Mouse (Mus musculus) frontal cortex, adult 2 months (tissue): ENCODE results near the gene Lzts2. TPM values are rescaled to one million over a fixed set of nuclear protein-coding genes. Genes with fewer than 3 reads are reported as not detected.
"Not testable (repeated sequence)": the region's sequence is repeated elsewhere in the genome, so short reads cannot be mapped to it uniquely, and the experiment has no call there.

Experiments used
- DNase-seq, 2 experiments: peaks; one replicate each; pipeline ENCODE4 v3.0.0; 2022; ENCODE audit warnings: low spot score in 1 of 2; ENCODE audit errors: extremely low spot score in 1 of 2
- polyA plus RNA-seq: library from polyadenylated mRNA; depleted of rRNA; stranded (reverse); fragments of >200 nt; gene quantifications from 2 replicates; pipeline ENCODE4 v1.2.3, GENCODE M21; 2012

The Lzts2 gene
- polyA plus RNA-seq, 1 experiment = 34.7 TPM

DNA sequence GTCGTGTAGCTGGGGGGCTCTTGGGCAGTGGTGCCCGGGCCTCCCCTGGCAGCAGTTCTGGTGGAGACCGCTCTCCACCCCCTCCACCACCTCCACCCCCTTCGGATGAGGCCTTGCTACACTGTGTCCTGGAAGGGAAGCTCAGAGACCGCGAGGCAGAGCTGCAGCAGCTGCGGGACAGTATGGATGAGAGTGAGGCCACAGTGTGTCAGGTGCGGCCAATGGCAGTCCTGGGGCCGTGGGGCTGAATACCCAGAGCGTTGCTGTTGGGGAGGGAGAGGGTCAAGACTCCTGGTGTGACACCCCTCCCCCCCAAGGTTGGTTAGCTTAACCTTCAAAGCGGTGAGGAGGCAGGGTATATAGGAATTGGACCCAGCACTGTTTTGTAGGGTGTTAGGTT, 9.8 kb downstream of the Lzts2 start:
- no peak for DNase-seq

DNA sequence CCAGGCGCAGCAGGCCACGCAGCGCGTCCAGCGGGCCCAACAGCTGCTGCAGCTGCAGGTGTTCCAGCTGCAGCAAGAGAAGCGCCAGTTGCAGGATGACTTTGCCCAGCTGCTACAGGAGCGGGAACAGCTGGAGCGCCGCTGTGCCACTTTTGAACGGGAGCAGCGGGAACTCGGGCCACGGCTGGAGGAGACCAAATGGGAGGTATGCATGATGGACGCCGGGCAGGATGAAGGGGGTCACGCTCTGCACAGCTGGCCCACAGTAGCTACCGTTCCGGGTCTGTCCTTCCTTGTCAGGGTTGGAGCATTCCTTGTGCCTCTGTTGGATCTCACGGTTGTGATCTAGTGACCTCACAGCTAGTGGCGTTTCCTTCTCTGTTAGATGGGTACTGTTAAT, 10.6 kb downstream of the Lzts2 start:
- DNase-seq = no peak

DNA sequence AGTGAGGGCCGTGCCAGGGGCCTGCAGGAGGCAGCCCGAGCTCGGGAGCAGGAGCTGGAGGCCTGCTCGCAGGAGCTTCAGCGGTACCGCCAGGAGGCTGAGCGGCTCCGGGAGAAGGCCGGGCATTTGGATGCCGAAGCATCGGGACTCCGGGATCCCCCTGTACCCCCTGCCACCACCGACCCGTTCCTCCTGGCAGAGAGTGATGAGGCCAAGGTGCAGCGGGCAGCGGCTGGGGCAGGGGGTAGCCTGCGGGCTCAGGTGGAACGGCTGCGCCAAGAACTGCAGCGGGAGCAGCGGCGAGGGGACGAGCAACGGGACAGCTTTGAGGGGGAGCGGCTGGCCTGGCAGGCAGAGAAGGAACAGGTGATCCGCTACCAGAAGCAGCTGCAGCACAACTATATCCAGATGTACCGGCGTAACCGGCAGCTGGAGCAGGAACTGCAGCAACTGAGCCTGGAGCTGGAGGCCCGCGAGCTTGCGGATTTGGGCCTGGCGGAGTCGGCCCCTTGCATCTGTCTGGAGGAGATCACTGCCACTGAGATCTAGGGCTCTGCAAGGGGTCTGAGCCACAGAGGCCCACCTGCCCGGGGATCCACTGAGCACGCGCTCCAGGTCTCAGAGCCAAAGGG, 11.8 kb downstream of the Lzts2 start:
- DNase-seq = no peak

DNA sequence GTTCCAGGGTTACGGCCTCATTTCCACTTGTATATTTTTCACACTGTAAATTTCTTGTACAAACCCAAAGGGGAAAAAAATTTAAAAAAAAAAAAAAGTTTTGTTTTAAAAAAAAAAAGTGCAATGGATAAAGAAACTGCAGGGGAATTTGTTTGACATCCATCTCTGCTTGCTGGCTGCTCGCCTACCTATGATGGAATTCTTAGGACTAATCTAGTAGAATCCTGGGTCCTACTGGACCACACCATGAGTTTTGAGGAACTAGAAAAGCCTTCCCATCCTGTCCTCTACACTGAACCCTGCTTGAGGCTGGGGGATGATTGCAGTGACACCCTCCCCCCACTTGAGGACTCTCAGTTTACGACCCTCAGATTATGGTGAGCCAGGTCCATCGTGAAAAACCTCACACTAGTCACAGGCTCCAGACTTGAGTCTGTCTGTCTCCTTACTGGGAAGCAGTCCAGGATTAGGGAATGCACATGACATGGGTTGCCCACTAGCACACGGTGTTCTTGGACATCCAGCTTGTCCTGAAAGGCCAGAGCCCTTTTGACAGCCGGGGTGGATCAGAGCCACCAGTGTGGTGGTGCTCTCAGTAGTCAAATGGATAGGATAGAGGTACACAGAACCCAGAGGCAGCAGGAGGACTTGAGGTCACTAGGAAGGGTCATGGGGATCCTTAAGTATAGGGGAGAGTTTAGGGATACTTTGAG, 12.9 kb downstream of the Lzts2 start:
- DNase-seq = no peak

DNA sequence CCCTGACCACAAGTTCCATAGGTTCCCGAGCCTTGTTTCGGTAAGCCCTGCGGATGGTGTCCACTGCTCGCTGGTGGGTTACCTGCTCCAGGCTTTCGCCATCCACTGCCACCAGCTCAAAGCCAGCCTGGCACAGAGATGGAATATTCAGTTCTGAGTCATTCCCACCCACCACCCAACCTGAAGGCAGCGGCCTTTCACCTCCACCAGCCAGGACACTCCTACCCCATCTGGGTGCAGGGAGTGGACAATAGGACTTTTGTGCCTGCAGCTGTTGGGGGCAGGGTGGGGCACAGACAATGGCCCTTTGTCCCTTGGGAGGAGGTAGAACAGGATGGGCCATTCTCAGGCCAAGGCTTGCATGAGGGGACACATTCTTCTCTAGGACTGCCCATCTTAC, 13.6 kb downstream of the Lzts2 start:
- no peak for DNase-seq

DNA sequence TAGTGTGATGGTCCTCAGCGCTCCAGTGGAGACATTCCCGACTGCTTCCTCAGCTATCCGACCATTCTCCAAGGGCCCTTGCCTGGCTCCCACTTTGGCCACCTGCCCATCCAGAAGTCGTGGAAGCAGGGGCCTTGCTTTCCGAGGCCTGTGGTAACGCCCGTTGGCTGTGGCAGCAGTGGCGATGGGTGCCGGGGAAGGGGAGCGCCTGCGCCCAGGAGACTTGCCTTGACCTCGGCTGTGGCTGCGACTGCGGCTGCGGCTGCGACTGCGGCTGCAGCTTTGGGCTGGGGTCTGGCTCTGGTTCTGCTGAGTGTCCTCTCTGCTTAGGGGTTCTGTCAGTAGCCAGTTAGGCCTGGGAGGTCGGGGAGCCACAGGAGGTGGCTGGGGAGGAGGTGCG, 14.5 kb downstream of the Lzts2 start:
- DNase-seq = no peak

DNA sequence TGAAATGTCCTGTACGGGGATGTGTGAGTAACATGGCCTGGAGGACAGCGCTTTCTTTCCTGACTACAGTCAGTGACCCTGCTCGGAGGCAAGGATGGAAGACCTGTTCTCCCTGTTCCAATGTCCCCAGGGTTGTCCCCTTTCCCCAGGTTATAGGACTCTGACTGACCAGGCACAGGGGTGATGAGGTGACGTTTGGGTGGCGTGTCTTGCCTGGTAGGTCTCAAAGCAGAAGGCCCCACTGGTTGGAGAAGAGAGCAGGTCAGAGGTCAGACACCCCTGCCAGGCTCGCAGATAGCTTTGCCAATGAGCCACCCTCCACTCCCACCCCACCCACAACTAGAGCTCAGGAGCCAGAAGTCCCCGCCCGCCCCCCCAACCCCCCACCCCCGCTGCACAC, 15.4 kb downstream of the Lzts2 start:
- no peak for DNase-seq

DNA sequence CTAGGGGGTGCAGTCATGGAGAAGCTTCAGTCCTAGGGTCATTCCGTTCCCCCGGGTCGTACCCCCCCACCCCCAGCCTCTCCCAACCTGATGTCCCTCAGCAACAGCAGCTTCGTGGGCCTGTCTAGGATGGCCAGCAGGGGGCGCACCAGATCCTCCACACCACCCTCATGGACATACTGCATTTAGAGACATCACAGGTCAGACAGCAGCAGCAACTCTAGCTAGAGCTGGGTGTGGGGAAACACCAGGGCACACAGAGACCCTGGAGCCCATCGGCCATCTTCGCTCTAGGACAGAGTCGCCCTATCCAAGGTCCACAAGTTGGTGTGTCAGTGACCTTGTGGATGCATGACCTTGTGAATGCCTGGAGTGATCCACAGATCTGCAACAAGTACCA, 15.9 kb downstream of the Lzts2 start:
- peak in 1 of 2 experiments; percentile 71 for DNase-seq

DNA sequence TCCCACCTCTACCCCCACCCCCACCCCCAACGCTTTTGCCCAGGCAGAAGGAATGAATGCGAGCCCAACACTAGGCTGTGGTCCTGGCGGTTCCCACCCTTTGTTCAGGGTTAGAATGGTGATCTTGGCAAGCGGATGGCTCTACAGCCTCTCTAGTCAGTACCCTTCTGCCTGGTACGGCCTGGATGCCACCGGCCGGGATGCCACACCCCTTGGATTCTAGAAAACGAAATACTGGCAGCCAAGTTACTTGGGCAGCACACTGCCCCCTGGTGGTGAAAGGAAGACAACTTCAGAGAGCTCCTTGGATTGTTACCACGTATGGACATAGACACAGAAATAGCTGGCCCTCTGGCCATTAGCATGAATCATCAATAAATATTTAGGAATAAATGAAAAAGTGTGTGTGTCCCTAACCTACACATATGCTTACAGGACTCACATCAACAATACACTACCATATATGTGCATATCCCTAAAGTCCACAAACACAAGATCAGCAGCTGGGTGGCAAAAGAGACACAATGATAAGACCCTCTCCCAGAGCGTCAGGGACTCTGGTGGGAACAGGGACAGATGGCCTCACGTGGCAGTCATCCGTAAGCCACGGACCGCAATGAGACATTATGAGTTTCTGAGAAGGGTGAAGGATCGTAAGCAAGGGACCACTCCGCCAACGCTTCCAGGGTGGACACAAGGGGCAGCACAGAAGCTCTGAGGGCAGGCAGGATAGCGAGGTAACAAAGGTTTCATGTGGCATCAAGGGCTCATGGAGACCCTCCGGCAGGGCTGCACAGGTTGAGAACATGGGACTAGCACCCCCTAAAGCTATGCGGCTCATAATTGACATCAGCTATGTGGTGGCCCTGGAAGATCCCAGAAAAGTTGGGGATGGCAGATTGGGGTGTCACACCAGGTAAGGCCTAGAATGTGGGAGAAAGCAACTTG, 16.8 kb downstream of the Lzts2 start:
- DNase-seq = peak; percentile 79 to 91

DNA sequence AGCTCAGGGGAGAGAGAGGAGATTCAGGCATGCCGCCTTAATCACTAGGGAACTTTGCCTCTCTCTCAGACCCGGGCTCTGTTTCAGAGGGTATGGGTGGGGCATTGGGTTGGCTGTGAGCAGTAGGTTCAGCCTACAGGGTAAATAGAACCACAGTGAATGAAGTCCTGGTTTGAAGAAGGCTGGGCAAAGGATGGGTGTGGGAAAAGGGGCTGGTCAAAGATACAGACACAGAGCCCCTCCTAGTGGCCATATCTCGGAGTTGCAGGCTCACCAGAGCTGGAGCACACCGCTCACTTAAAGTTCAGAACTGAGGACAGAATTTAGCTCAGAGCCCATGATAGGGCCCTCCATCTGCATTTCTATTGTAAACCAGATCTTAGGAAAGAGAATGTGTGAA, 17.6 kb downstream of the Lzts2 start:
- peak in 1 of 2 experiments; percentile 89 for DNase-seq

DNA sequence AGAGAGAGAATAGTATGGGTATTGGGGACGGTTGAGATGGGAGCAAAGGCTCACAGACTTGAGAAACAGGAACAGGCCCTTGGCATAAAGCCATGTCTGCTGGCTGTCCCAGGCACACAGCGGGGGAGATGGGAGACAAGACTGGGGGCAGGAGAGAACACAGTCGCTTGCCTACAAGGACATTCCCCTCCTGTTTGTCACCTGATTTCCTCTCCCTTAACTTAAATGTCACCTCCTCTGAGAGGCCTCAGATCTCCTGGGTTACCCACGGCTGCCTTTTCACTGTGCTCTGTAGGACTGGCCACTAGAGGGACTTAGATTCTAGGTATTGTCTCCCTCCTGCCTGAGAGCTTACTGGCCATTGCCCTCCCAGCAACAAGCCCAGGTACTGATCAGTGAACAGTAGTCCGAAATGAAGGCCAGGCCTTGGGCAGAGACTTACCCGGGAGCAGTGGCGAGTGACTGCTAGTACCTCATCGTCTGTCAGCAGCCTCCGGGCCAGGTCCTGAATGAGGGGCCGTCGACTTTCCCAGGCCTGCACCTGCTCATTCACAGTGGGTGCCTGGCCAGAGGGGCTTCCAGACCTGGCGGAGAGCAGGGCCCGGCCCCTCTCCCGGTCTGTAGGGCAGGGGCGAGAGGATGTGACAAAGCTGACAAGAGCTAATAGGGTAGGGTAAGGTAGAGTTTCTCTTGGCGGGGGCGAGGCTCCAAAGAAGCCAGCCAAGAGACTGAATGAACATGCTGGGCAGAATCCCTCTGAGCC, 18.5 kb downstream of the Lzts2 start:
- DNase-seq = no peak

DNA sequence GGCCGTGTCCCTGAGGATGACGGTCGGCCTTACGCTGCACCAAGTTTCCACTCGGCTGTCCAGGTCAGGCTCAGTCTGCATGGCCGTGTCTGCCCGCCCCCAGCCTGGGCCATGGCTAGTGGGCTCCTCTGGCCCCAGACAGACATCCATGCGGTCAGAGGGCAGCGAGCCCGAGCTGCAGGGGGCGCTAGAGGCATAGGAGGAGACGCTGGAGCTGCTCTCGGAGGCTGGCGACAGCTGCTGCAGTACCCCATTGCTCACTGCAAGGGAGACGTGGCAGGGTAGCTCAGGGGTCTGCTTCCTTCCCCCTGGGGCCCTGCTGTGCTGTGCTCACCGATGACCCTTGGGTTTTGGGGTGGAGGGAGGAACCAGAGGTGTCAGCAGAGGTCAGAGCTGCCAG, 22.7 kb downstream of the Lzts2 start:
- no peak for DNase-seq

DNA sequence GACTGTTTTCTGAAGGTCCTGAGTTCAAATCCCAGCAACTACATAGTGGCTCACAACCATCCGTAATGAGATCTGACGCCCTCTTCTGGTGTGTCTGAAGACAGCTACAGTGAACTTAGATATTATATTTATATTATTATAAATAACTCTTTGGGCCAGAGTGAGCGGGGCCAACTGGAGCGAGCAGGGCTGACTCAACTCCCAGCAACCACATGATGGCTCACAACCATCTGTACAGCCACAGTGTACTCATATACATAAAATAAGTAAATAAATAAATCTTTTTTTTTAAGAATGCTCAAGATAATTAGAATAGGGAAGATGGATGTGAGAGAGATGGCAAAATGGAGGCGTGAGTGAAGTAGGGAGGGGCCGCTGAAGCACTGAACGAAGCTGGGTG, 24.0 kb downstream of the Lzts2 start:
- DNase-seq = not testable (repeated sequence)

DNA sequence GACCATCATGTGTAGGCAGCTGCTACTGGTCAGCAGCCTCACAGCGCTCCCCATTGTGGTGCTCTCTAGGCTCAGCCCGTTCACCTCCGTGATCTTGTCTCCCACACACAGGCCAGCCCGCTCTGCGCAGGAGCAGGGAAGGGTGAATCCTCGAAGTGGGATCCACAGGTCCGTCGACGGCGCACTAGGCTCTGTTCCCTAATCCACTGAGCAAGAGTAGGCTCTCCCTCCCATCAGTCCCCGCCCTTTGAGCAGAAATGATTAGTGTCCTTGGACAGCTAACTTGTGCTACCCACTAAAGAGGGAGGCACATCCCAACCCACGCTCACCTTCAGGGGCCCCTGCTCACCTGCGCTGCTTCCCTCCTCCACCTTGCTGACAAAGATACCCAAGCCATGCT, 26.0 kb downstream of the Lzts2 start:
- no peak for DNase-seq

DNA sequence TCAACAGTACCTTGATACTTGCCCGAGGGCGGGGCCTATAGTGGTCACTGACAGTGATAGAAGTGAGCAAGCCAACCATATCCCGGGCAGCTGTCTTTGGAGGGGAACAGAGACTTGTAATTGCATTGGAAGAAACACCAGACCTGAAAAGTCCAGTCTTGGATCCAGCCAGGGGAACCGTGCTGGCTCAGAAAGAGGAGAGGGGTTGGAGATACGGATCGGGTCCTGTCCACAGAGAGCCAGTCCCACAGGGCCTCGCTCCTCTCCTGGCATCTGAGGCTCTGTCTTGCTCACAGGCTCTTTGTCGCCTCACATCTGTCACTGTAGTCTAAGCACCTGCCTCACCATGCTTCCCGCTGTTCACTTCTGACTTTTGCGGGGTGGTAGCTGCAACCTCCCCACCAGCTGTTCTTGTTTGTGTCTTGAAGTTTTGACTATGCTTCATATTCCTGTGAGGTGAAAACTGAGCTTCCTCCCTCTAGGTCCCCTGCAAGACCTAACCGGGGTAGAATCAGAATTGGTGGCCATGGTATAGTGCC, 30.2 kb downstream of the Lzts2 start:
- no peak for DNase-seq

DNA sequence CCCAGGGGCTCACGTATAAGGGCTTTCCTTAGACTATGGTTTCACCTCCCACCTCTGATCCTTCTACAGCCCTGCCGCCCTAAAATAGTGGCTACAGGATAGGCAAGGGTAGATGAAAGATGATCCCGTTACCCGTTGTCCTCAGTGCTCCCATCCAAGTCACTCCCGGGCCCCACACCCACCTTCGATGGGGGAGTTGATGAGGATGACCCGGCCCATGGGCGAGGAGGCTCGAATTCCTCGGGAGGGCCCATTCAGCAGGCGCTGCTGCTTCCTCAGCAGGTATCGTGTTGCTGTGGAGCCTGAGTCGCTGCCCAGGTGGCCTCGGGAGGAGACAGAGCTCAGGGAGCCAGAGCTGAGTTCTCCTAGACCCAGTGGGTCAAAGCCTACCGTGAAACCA, 31.0 kb downstream of the Lzts2 start:
- no peak for DNase-seq

DNA sequence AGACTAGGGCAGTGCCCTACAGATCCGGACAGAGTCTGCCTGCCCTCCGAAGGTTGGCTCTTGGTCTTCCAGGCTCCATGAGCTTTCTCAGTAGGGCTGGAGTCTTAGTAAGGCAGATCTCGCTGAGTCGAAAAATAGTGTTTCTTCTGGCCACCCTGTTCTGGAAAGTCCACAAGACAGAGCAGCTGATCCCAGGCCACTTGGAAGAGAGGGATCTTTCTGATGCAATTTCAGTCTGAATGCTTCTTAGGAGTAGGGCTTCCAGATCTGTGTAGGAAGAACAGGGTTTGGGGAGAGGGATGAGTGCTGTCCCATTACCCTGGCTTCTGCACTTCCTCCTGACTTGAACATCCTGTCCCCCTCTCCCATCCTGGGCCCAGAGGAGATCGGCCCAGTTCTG, 31.4 kb downstream of the Lzts2 start, which contains the start of gene Pdzd7:
TSS of gene Pdzd7 (minus strand) at position 67 of the 400 bp plus-strand sequence.
- DNase-seq = no peak

DNA sequence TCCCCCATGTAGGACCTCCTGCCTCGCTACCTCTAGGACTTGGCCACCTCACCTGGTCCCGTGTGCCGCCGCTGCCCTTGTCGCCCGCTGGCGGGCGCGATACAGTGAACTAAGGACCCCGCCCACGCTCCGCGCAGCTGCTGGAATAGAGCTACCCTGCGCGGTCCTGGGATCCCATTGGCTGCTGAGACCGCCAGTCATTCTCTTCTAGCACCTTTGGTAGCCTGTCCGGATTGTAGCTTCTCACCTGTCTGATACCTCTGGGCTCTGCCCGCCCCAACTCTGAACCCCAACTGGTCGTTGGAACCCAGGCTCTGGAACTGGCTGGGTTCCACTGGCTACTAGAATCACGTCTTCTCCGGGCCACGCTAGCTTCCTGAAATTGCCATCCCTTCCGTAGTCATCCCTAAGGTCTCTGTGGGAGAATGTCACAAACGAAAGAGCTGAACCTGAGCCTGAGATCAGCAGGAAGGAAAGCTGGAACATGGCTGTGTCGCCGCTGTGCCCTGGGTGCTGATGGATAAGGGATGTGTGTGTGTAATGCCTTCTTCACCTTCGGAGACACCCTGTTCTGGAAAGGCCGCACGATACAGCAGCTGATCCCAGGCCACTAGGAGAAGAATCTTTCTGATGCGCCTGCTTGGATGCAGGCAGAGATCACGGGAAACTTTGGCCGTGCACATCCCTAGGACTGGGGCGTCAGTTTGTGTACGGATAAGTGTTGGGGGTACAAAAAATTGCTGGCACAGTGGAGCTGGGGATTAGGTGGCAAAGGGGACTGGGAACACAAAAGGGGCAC, 32.5 kb downstream of the Lzts2 start:
- DNase-seq = peak; percentile 83 to 91

DNA sequence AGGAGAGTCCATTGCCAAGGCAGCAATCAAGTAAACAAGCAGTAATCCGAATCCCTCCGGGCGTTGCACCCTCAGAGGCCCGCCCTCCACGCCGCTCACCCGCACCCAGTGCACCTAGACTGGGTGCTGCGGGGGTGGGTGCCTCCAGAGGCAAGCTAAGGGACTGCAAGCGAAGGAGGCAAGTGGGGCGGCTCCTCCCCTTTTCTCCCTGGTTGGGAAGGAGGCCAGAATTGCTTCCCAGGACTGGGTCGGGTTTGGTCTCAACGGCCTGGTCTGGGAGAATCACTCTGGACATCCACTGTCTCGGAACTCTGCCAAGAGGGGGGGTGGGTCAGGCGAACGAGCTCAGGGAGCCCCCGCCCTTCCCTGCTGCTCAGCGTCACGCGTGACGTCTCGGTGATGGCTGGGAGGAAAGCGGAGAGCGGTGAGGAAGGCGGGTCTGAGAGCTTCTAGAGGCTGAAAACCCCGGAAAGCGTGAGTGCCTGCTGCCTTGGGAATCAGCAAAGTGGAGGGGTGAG, 33.3 kb downstream of the Lzts2 start, which contains the start of gene Sfxn3:
TSS of gene Sfxn3 (plus strand) at position 87 of the 518 bp plus-strand sequence.
- peak; percentile 91 to 93 for DNase-seq
